Mouse (Mus musculus): ENCODE results near the gene Pla2g4a.

GRCm38 (mm10) chr1:149861543-149861942 is 99.5 kb downstream of the Pla2g4a start:
- TF ChIP-seq CTCF (IDR thresholded peaks at IDR 0.05; ENCODE audit: low read depth) (no peak), EP300 (IDR thresholded peaks at IDR 0.05; ENCODE audit: low read depth) (no peak)

All from liver, postnatal 0 days (tissue).